9 mouse cellular contexts compared by ENCODE assay signal in genomic region chr4:139470198-139470597, GRCm38 (mm10).
DNase-seq lines count a peak whose midpoint lies in the region; ATAC-seq lines count a peak whose summit lies in the region.
"Had no signal": no experiment of that assay in that cellular context is flagged by ENCODE, and none has a peak within 500 bp of the region (broad histone marks: within the 10 kb centered on the region; RNA-seq: fewer than 3 reads in every experiment).

No protein-coding gene starts in this region.

- H3K4me2 ChIP-seq in hindbrain, embryonic 12.5 days (replicated peaks): no peak overlapping the region
- no peak overlapping the region for H3K4me2 ChIP-seq in lung, embryonic 16.5 days (ENCODE audit: low read depth, low read length)
- H3K4me2 ChIP-seq: heart, embryonic 13.5 days had no signal

- H3K36me3 ChIP-seq in hindbrain, embryonic 12.5 days: peaks cover 99% of the 10 kb centered on the region
- H3K36me3 ChIP-seq in lung, embryonic 16.5 days (ENCODE audit: control insufficient read depth, insufficient read depth, low read length): peaks cover 66% of the 10 kb centered on the region

- no peak overlapping the region for H3K27ac ChIP-seq in hindbrain, embryonic 12.5 days
- H3K27ac ChIP-seq in lung, embryonic 16.5 days (ENCODE audit: low read length): no peak overlapping the region

- 47% methylated on average over 7 of the region's 7 CpGs for WGBS in hindbrain, embryonic 12.5 days
- 34% methylated on average over 7 of the region's 7 CpGs for WGBS in lung, embryonic 16.5 days

- H3K9me3 ChIP-seq in hindbrain, embryonic 12.5 days (replicated peaks): no peaks in the 10 kb centered on the region
- H3K9me3 ChIP-seq in lung, embryonic 16.5 days (ENCODE audit: control insufficient read depth, low read length): no peaks in the 10 kb centered on the region
- H3K9me3 ChIP-seq: heart, embryonic 13.5 days had no signal

- ATAC-seq in hindbrain, embryonic 12.5 days (ENCODE audit: low FRiP score): peak; percentile 50; the same call in 1 of the 2 replicates
- peak; percentile 92 for ATAC-seq in lung, embryonic 16.5 days (ENCODE audit: low read depth)

- peak; percentile 82 for DNase-seq in MN1 (ENCODE audit: low spot score)
- peak; percentile 92 to 94 for DNase-seq in cerebellum, adult 18-20 months
- peak; percentile 86 for DNase-seq in forelimb bud, embryonic 11.5 days (ENCODE audit: low read depth, low spot score)
- DNase-seq in layer of hippocampus, adult 9-10 months (ENCODE audit: low spot score): peak; percentile 80
- DNase-seq in ovary, postnatal 36 days (ENCODE audit: low spot score): peak; percentile 61
- DNase-seq in thymus, postnatal 10 days (ENCODE audit: low spot score in 2 of 2): peak; percentile 35 to 75

- no peaks in the 10 kb centered on the region for H3K27me3 ChIP-seq in hindbrain, embryonic 12.5 days
- H3K27me3 ChIP-seq in lung, embryonic 16.5 days (ENCODE audit: control insufficient read depth, insufficient read depth, low read depth, low read length): no peaks in the 10 kb centered on the region
- H3K27me3 ChIP-seq: heart, embryonic 13.5 days had no signal

- no peak overlapping the region for H3K4me3 ChIP-seq in hindbrain, embryonic 12.5 days
- no peak overlapping the region for H3K4me3 ChIP-seq in lung, embryonic 16.5 days (ENCODE audit: low read length)
- H3K4me3 ChIP-seq: heart, embryonic 13.5 days had no signal

- no peak overlapping the region for H3K9ac ChIP-seq in hindbrain, embryonic 12.5 days
- no peak overlapping the region for H3K9ac ChIP-seq in lung, embryonic 16.5 days (ENCODE audit: low read length)
- H3K9ac ChIP-seq: heart, embryonic 13.5 days had no signal

- no peaks in the 10 kb centered on the region for H3K4me1 ChIP-seq in hindbrain, embryonic 12.5 days
- H3K4me1 ChIP-seq in lung, embryonic 16.5 days (replicated peaks; ENCODE audit: control insufficient read depth, insufficient read depth, low read length): no peaks in the 10 kb centered on the region
